Mouse (Mus musculus) 3T3-L1 (cell line): ENCODE data around the gene Zdhhc4.
A peak's percentile ranks its signal among the peaks of the same experiment; 100 is the strongest.

Source experiments
- DNase-seq: peaks from one replicate; pipeline ENCODE4 v3.0.0-alpha.2; 2015; ENCODE audit warnings: low read depth, low spot score

Zdhhc4 gene

GRCm38 (mm10) chr5:143333872-143334271, 4.8 kb upstream of the Zdhhc4 start:
- peak; percentile 92 for DNase-seq

GRCm38 (mm10) chr5:143317288-143317610, 11.8 kb downstream of the Zdhhc4 start:
- DNase-seq = no peak

GRCm38 (mm10) chr5:143316605-143317287, 12.3 kb downstream of the Zdhhc4 start:
- no peak for DNase-seq

- no peak for DNase-seq
Observed at GRCm38 (mm10) chr5:143315514-143315888, 13.6 kb downstream of the Zdhhc4 start.

GRCm38 (mm10) chr5:143314730-143315513, 14.1 kb downstream of the Zdhhc4 start, which contains the start of gene E130309D02Rik:
E130309D02Rik (minus strand) TSS chr5:143315360.
- peak; percentile 73 for DNase-seq

- DNase-seq = no peak
Observed at GRCm38 (mm10) chr5:143314183-143314729, 14.8 kb downstream of the Zdhhc4 start.

GRCm38 (mm10) chr5:143311886-143312285, 17.2 kb downstream of the Zdhhc4 start:
- DNase-seq = peak; percentile 86

GRCm38 (mm10) chr5:143309916-143310315, 19.1 kb downstream of the Zdhhc4 start:
- no peak for DNase-seq

GRCm38 (mm10) chr5:143308825-143309224, 20.2 kb downstream of the Zdhhc4 start:
- no peak for DNase-seq

- DNase-seq = no peak
Observed at GRCm38 (mm10) chr5:143304251-143304650, 24.8 kb downstream of the Zdhhc4 start.

- DNase-seq = no peak
Observed at GRCm38 (mm10) chr5:143301296-143301695, 27.8 kb downstream of the Zdhhc4 start.

GRCm38 (mm10) chr5:143299686-143300085, 29.4 kb downstream of the Zdhhc4 start:
- DNase-seq = peak; percentile 59

- no peak for DNase-seq
Observed at GRCm38 (mm10) chr5:143298391-143298790, 30.7 kb downstream of the Zdhhc4 start.

- no peak for DNase-seq
Observed at GRCm38 (mm10) chr5:143297986-143298385, 31.1 kb downstream of the Zdhhc4 start.

- DNase-seq = no peak
Observed at GRCm38 (mm10) chr5:143295330-143295729, 33.7 kb downstream of the Zdhhc4 start.

GRCm38 (mm10) chr5:143294862-143295261, 34.2 kb downstream of the Zdhhc4 start:
- no peak for DNase-seq

GRCm38 (mm10) chr5:143293404-143293803, 35.7 kb downstream of the Zdhhc4 start, which contains the start of gene Zfp853:
Zfp853 (minus strand) TSS chr5:143293623.
- no peak for DNase-seq

GRCm38 (mm10) chr5:143292879-143293278, 36.2 kb downstream of the Zdhhc4 start:
- DNase-seq = no peak

- no peak for DNase-seq
Observed at GRCm38 (mm10) chr5:143289299-143289698, 39.8 kb downstream of the Zdhhc4 start.

- no peak for DNase-seq
Observed at GRCm38 (mm10) chr5:143288378-143288911, 40.6 kb downstream of the Zdhhc4 start.

GRCm38 (mm10) chr5:143287774-143288328, 41.2 kb downstream of the Zdhhc4 start:
- DNase-seq = no peak

GRCm38 (mm10) chr5:143284762-143285161, 44.3 kb downstream of the Zdhhc4 start:
- DNase-seq = no peak
